Mouse (Mus musculus) ES-Bruce4 (cell line): ENCODE data around the gene Nosip.

ENCODE experiments used
- CTCF ChIP-seq: IDR thresholded peaks from one replicate; pipeline ENCODE4 v1.8.1; 2011; ENCODE audit warnings: low read depth, low read length
- POLR2A ChIP-seq: IDR thresholded peaks from one replicate; pipeline ENCODE4 v1.8.1; 2011; ENCODE audit warnings: low read length; ENCODE audit not compliant: insufficient read depth

GRCm38 (mm10) chr7:45112529-45112928 lies 50.3 kb downstream of the Nosip start:
- no peak for TF ChIP-seq POLR2A
- no peak for TF ChIP-seq CTCF
